Mouse (Mus musculus) small intestine, adult 2 months (tissue): Measurements from ENCODE around the gene Cluap1.

Experiments used
- CTCF ChIP-seq: fragments of 200-500 bp; IDR thresholded peaks from 2 replicates; pipeline ENCODE4 v1.5.1; 2012; ENCODE audit warnings: low read depth, mild to moderate bottlenecking, control low read depth, inconsistent platforms, low read length, moderate library complexity, mixed read lengths; ENCODE audit not compliant: insufficient replicate concordance, insufficient read length; ENCODE audit errors: extremely low read depth
- POLR2A ChIP-seq: fragments of 200-500 bp; IDR thresholded peaks from 2 replicates; pipeline ENCODE4 v1.6.1; 2012; ENCODE audit warnings: low read depth, mild to moderate bottlenecking, control low read depth, inconsistent platforms, low read length, moderate library complexity

DNA sequence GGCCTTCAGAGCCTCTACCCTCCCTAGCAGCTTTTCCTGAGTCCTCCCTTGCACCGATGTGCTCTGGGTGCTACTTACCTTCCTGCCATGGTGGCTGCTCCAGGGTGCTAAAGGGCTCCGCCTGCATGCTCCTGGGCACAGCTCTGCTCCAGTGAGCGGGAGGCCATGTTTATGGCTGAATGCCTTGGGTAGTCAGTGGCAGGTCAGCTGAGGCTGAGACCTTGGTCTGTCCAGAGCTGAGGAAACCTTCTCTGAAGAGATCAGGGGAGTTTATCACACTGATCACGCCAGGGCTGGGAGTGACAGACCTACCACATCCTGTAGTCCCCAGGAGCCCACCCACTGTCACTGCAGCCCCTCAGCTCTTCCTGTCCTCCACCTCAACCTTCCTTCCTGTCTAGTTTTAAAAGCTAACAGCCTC, 67.7 kb downstream of the Cluap1 start, which contains the start of gene Nlrc3:
- no peak for TF ChIP-seq CTCF
- no peak for TF ChIP-seq POLR2A
